Mouse (Mus musculus): Measurements from ENCODE around the gene Ptprf.

The Ptprf gene

DNA sequence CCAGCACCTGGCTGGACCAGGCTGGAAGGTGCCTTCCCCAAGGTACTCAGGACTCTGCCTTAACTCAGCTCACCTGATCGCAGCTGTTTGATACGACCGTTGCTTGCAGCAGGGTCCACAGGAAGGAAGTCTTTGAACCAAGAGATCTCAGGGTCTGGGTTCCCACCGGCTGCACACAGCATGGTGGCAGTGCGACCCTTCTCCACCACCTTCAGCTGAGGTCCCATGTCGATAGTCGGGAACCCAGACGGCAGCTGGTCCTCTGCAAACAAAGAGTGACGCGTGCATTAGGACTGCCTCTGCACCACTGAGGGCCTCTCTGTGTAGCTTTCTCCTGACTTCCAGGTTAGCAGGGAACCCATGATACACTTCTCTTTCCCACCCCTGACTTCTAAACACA, 33.8 kb downstream of the Ptprf start:
- DNase-seq, result no peak

DNA sequence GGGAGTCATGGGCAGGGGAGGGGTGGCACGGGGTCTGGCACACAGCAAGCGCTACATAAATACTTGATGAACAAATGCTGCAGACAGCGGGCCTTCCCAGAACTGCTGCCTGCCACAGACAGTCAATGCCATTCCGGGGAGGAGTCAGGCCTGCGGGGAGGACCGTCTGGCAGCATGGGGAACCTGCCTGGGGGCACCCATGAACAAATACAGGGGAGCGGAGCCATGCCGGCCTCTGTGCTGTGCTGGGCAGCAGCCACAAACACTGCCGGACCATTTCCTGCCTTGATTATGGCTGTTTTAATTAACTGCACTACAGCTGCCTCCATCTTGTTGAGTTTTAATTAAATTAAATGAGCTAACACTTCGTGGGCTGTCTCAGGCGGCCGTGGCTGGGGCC, 35.0 kb downstream of the Ptprf start:
- DNase-seq, result no peak

DNA sequence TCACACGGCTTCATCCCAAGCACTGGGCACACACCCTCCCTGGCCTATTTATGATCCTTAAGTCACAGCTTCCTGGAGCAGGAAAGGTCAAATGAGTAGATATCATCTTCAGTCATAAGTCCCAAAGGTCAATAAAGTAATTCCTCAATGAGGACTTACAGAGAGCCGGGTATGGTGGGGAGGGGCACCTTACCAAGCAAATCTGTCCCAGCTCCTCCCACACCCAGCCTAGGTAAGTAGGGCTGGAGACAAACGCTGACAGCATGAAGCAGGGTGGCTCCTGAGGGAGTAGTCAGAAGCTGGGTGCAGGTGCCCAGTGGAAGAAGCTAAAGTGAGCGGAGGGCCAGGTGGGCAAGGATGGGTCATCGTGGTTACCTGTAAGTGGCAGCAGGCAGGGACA, 36.3 kb downstream of the Ptprf start:
- DNase-seq, result no peak

DNA sequence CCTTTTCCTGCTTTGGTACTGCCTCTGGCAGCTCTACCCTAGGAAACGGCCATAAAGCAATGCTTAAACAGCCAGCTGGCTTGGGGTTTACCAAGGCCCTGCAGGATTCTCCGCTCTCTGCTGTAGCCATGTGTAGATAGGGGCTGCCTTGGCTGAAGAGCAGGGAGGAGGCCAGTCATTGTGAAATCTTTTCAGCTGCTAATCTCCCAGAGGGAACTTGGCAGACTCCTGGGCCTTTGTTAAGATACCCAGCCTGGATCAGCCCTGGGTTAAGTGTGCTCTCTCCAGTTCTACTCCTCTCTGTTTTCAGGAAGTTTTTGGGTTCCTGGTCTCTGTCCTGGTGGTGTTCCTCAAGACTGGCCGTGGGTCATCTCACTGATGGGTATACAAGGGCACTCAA, 43.9 kb downstream of the Ptprf start:
- DNase-seq, result no peak

DNA sequence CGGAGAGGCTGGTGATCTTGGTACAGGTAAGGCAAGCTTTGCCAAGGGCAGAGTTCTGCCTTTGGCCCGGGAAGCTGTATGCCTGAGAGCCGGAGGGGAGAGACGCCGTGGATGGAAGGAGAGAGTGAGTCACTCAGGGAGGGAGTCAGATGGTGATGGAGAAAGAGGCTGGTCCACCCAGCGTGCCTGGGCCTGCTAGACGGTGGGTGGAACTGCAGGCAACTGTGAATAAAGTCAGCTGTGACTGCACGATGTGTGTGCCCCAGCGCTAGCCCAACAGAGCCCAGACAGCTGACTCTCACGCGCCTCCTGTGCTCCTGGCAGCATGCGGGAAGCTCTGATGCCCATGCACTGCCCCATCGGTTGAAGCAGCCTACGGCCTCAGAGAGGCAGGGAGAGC, 45.4 kb downstream of the Ptprf start:
- peak; percentile 39 for DNase-seq

DNA sequence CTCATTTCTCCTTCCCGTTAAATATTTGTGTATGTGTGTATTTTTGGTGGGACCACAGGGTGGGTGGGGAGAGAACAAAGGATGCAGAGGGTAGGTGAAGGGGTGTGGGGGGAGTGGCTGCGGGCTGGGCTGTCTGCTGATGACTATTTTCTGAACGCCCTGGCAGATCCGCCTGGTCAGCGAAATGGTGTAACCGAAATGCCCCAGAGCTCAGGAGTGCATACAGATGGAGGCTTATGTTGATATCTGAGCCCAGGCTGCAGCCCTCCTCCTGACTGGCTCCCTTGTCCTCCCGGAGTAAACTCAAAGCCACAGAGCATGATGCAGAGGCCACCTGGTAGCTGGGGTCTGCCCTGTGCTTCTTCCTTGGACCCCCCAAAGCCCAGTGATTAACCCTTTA, 47.4 kb downstream of the Ptprf start:
- no peak for DNase-seq

DNA sequence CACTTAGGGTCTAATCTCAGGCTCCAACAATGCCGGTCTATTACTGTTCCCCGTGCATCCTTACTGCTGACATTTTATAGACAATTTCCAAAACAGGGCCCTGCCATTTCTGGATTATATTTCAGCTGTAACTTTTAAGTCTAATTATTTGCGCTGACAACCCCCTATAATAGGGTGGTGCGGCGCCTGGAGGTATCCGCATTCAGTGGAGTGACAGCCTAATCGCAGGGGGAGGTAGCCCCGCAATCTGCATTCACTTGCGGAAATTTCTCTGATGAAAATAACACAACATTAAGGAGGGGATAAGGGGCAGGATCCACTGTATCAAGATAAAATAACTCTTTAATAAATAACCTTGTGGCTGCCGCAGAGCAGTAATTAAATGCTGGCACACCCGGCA, 47.9 kb downstream of the Ptprf start:
- no peak for DNase-seq

DNA sequence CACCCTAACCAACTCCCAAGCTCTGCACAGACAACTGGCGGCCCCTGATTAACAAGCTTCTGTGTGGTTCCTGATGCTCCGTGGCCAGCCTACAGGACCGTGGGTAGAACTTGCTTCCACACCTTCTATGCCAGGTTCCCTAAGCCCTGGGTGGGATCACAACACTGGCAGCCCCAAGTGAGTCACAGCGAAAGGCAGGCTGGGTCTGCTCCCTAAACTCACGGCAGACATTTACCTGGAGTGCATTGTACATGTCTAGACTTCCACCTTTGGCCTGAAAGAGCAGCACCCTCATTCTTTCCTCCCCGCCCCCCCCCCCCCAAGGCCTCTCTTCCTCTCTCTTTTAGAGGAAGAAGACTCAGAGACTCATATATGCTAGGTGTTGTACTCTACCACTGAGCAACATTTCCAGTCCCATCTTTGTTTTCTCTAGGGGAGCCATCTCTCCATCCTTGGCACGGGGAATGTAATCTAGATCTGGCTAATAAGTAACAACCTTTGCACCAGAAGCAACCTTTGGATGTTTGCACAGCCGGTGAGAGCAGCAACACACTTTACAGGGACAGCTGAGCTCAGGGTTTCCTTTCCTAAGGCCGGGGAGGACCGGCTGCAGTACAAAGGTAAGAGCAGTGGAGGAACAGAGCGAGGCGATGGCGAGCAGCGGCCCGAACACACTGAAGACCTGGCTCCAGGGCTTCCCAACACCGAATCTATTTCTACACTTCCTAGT, 51.1 kb downstream of the Ptprf start:
- no peak for DNase-seq

DNA sequence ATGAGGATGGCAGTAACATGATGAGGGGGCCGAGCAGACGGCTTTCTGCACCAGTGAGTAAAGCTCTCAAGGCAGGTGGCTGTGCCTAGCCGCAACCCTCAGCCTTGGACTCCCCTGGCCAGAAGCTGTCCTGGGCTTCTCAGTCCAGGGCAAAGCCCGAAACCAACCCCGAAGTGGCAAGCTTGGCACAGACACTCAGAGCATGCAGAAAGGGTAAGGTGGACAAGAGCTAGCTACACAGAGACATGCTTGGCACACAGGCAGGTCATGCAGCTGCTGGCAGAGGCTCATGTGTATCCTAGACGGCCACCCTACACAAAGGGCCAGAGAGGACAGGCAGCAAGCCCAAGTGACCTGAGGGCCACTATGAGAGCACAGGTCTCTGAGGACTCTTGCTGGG, 52.5 kb downstream of the Ptprf start:
- DNase-seq, result no peak

DNA sequence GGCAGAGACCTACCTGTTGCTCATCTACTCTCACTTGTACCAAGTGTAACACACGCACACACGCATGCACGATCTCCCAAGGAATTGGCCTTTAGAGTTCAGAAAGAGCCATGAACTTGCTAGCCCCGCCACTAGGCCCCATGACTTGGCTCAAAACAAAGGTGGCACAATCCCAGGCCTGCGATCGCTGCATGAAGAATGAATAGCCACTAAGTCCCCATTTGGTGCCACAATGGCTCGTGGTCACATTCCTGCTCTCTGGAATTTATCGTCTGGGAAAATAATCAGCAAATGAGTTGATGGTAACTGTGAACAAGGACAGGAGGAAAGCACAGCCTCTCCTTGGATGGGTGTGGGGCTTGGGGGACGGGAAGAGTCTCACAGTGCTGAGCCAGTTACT, 54.3 kb downstream of the Ptprf start:
- DNase-seq, result no peak

DNA sequence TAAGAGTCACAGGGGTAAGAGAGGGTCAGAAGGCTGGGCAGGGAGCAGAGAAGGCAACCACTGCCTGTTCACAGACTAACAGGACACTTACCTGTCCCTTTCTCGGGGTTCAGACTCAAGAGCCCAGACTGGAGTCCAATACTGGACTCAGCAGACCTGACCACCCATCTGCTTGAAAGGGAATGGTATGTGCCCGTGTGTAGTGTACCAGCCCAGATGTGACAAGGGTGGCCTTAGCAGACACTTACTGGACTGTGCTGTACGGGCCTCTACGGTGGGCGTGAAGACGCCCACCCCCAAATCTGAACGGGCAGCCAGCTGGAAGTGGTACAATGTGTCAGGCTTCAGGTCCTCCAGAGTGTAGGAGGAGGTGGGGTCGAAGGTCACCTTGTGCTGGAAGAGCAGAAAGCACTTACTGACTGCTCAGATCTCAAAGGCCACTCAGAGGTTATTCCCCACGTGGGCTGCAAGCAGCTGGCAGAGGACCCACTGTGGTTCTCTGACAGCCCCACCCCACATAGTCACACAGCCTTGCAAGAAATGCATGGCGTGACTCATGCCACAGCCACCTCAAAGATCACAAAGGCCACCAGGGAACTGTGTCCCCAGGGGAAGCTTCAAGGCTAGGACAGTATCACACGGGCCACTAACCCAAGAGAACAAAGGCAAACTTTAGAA, 56.4 kb downstream of the Ptprf start:
- no peak for DNase-seq

DNA sequence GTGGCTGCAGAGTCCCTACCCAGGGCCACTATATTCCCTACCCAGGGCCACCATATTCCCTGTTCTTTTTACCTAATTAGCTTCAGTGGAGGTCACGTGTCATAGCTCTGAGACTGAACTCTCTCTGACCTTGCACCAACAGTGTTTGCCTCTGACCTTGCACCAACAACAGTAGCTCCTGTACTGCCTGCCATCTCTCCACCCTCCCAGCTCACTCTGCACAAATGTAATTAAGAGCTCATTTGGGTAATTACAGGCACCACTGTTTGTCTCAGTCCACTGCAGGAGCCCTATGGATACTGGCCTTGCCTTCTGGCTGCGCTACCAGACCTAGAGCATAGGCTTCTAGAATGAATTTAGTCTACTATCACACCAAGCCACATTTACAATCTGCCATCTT, 57.3 kb downstream of the Ptprf start:
- DNase-seq, result no peak

DNA sequence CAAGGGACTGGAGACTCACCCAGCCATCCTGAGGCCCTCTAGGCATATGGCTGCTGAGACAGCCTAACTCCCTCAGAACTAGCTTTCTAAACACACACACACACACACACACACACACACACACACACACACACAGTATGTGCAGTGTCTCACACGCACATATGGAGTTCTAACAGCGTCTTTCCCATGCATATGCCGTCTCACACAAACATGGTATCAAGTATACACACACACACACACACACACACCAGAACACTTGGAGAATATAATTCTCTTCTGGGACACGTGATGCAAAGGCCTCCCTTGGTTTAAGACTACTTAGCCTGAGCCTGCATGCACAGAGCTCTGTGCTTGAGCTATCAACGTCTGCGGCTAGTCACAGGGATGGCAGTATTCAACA, 59.3 kb downstream of the Ptprf start:
- DNase-seq, result no peak

DNA sequence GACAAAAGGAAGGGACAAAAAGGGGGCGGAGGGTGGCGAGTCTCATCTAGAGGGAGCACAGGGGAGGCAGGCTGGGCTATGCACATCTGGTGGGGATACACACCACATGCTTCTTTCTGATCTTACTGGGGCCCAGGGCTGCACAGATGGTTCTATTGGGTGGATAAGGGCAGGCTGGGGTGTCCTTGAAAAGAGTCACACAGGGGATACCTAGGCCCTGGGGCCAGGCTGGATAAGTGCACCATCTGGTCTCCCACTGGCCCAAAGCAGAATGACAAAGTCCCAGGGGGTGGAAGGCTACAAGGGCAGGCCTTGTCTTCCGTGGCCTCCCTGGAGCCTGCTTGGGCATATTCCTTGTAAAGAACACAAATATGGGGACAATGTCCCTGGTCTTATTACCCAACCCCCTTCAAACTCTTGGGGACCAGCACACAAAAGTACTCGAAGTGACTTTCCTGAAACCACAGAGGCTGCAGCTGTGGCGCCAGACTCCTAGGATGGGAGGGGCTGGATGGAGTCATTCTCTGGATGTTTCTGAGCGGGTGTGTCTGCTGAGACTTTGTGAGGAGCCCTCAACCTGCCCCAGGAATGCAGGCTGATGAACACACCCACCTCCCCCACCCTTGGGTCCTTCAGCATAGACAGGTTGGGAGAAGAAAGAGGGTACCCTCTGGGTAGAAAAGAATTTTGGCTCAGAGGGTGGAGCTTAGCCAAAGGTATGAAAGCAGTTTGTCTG, 62.0 kb downstream of the Ptprf start:
- DNase-seq, result no peak

DNA sequence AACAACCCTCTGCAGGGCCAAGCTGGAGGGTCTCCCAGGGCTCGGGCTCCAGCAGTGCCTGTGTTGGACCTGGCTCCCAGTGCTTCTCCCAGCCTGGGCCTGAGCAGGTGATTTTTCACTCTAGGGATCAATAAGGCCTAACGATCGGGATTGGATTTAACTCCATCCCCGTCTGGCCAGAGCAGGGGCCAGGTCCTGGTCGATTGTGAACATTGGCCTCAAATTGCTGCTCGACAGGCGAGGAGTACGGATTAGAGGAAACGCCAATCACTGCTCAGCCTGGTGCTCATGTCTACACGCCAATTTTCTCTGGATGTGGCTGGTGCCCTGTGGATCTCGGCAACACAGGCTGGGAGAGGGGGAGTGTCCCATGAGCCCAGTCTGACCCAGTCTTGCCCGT, 63.8 kb downstream of the Ptprf start:
- DNase-seq, result no peak

DNA sequence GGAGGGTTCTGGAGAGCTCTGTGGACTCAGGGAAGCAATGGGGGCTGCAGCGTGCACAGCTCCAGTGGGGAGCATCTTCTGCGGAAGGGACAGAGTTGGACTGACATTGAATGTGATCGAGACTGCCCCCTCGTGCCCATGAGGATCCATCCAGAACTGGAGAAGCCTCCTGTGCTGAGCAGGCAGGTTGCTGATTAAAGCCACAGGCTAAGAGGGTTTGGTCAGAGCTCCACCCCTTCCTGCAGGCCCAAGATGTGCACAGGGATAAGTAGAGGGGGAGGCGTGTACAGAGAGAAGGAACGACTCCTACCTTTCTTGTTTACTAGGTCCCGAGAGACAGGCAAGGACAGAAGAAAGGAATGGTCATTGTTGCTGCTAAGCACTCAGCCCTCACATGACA, 69.9 kb downstream of the Ptprf start:
- no peak for DNase-seq

DNA sequence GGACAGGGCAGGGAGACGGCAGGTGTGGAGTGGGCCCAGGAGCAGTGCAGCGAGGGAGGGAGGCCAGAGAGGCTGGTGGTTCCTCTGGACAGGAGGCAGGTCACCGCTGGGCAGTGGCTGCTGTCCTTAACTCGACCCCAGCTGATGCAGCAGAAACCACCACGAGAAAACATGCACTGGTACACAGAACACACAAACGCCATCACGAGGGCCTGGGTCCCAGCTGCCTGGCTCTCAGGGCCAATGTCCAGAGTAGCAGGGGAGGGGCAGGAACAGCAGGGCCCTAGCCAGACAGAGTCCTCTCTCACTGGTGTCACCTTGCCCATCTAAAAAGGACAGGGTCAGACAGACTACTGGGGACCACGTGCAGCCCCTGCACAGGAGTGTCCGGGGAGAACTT, 70.4 kb downstream of the Ptprf start:
- no peak for DNase-seq

DNA sequence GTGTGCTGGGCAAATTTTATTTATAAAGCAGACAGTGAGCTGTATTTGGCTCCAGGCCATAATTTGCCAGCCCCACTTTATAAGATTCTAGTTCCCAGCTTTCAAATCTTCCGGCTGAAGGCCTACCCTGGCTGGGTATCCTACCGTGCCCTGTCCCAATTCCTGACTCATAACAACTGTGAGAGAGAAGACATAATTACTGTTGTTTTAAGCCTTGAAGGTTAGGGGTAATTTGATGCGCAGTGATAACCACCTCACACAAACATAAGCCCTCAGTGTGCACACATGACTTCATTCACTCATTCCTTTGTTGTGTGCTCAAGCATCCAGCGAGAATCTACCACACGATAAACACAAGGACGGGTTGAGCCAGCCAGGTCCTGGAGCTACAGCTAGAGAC, 71.7 kb downstream of the Ptprf start:
- no peak for DNase-seq

DNA sequence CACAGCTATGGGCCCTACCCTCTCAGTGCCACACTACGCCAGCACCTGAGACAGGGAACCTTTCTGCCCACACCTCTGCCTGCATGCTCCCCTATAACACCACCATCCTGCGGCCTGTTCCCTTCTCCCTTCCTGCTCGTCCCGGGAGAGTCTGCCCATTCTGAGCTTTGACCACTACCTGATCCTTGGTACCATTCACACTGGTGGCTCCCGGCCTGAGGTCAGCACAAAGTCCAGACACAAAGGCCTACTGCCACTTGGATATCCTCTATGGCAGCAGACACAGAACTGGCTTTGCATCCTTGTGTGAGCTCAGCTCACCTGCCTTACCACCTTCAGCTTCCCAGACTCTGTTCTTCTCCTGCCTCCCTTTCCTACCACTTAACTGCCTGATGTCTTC, 72.7 kb downstream of the Ptprf start:
- no peak for DNase-seq

DNA sequence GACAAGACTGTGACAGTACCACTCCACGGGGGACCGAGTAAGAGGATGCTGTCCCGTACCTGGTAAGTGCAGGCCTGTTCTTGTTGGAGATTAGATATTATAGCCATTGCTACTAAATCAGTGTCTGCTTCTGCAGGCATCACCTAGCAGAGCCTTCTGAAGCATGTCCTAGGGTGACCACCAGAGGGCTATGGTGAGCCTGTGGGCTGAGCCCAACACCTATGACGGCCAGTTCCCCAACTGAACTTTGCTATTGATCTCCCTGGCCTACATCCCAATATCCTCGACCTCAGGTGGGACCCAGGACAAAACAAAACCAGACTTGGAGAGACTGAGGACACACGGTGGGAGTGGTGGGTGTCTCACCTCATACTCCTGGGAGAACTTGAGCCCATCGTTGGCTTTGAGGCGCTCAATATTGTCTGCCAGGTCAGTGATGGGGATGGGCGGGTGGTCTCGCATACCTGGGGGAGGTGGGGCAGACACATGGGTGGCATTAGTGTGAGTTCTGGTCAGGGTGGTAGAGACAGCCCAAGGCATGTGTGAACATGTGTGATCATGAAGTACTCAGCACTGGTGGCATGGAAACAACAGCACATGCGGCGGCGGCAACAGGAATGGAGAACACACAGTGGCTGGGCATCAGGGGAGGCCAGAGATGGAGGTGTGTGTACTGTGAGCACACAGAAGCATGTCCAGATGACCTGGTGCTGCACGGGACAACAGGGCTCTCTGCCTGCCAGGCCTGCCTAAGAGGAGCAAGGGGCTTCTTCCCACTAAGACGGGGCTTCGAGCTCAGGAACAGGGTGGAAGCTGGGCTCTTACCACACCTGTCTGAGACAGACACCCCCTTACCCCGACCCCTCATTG, 74.2 kb downstream of the Ptprf start:
- DNase-seq, result peak; percentile 68

DNA sequence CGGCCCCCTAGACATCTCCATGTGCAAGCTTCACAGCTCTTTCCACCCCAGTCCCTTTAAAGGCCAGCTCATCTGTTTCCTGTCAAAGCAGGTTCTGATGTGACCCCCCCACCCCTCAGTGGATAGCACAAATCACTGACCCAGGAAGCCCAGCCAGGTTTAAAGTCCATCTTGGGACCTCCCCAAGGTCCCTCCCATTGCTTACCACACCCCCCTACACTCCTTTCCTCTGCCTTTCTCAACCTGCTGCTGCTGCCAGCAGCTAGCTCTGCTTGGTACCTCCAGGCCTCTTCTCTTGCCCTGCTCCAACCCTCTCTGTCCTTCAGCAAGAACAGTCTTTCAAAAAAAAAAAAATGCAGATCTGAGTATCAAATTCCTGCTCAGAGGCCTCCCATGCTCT, 76.3 kb downstream of the Ptprf start:
- DNase-seq, result no peak

DNA sequence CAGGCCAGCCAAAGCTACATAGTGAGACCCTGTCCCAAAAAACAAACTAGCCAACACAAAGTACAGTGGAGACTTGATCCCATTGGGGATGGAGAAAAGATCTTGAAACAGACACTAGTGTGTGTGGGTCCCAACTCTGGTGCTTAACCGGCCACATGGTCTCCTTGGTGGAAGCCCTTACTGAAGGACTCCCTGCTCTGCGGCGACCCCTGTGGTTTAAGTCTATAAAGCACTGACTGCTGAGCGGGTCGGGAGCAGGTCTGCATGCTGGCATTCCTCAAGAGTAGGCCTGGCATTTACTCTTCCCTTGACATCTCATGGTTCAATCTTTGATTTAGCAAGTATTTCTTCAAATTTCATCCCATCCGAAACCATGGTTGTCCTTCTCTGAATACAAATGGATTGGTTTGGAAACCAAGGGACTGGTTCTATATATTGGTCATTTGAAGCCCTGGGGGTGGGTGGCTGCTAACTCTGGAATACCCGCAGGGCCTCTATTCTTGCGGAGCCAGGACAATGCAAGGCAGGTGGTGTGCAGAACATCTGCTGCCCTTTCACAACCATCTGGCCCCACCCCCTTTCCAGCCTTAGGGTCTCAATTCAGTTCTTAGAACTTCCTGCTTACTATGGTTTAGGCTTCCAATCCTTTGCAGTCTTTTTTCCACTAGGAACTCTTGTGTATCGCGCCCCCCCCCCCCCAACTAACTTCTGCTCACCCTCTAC, 84.1 kb downstream of the Ptprf start:
- DNase-seq, result peak; percentile 38

DNA sequence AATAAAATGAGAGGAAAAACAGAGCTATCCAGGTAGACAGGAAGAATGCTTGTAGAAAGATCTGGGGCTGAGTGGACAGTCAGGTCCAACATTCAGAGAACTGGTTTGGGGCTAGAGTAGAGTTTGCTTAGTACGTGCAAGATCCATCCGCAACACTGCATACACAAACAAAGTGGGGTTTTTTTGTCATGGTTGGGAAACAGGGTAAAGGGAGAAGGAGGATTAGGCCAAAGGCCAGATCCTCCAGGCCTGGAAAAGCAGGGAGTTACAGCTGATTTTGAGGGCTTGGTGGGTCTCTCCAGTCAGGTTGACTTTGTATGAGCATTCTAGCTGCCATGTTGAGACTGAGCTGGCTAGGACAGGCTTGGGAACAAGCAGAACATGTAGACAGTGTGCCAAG, 85.3 kb downstream of the Ptprf start:
- DNase-seq, result no peak
